In the genomic region with DNA sequence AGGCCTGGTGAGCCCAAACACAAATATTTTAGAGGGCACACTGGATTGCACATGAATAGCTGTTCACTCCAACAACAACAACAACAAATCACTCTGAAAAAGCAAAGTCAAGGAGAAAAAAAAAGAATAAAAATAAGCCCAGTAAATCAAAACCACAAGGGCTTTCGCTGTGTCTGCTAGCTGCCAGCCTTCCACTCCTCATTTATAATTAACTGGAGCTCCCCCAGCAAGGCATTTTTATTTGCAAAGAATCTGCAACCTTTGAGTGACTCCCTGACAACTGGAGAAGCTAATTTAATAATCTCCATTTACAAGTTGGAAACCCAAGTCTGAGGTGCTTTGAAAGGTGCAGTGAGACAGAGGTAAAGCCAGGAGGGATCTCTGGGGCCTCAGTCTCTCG, we compare ENCODE assay signal across 22 mouse cellular contexts.
DNase-seq lines count a peak whose midpoint lies in the region; ATAC-seq lines count a peak whose summit lies in the region.
"Had no signal": no experiment of that assay in that cellular context is flagged by ENCODE, and none has a peak within 500 bp of the region (broad histone marks: within the 10 kb centered on the region; RNA-seq: fewer than 3 reads in every experiment).

No protein-coding gene starts in this region.

- H3K9me3 ChIP-seq in hindbrain, embryonic 14.5 days (ENCODE audit: control insufficient read depth, low read length): no peaks in the 10 kb centered on the region
- H3K9me3 ChIP-seq in hindbrain, embryonic 11.5 days (ENCODE audit: control insufficient read depth, low read length): no peaks in the 10 kb centered on the region
- no peaks in the 10 kb centered on the region for H3K9me3 ChIP-seq in hindbrain, embryonic 15.5 days
- H3K9me3 ChIP-seq in midbrain, embryonic 16.5 days (replicated peaks; ENCODE audit: control insufficient read depth, low read length, poor library complexity, severe bottlenecking): no peaks in the 10 kb centered on the region
- H3K9me3 ChIP-seq: heart, embryonic 15.5 days; intestine, embryonic 15.5 days; liver, embryonic 15.5 days had no signal

- peaks cover 35% of the 10 kb centered on the region for H3K4me1 ChIP-seq in hindbrain, embryonic 14.5 days (replicated peaks; ENCODE audit: control insufficient read depth, insufficient read depth, low read length)
- H3K4me1 ChIP-seq in hindbrain, embryonic 11.5 days (replicated peaks; ENCODE audit: control insufficient read depth, insufficient read depth, low read length): no peaks in the 10 kb centered on the region; the same call in 1 of the 2 replicates
- peaks cover 67% of the 10 kb centered on the region for H3K4me1 ChIP-seq in hindbrain, embryonic 15.5 days (replicated peaks)
- peaks cover 32% of the 10 kb centered on the region for H3K4me1 ChIP-seq in midbrain, embryonic 16.5 days (ENCODE audit: control insufficient read depth, insufficient read depth, low read length)

- 0 out of 2 replicates have a peak overlapping the region, but pooled peaks have one; percentile 7 for H3K9ac ChIP-seq in hindbrain, embryonic 14.5 days
- no peak overlapping the region for H3K9ac ChIP-seq in hindbrain, embryonic 11.5 days (ENCODE audit: low read depth, low read length)
- no peak overlapping the region for H3K9ac ChIP-seq in hindbrain, embryonic 15.5 days
- H3K9ac ChIP-seq in midbrain, embryonic 16.5 days (ENCODE audit: low read depth, low read length): no peak overlapping the region
- H3K9ac ChIP-seq: heart, embryonic 15.5 days; intestine, embryonic 15.5 days; liver, embryonic 15.5 days had no signal

- no peak overlapping the region for H3K4me3 ChIP-seq in hindbrain, embryonic 14.5 days (replicated peaks; ENCODE audit: low read length)
- H3K4me3 ChIP-seq in hindbrain, embryonic 11.5 days (ENCODE audit: low read depth, low read length): no peak overlapping the region
- no peak overlapping the region for H3K4me3 ChIP-seq in hindbrain, embryonic 15.5 days
- H3K4me3 ChIP-seq in midbrain, embryonic 16.5 days (ENCODE audit: low read depth, low read length): no peak overlapping the region
- H3K4me3 ChIP-seq: heart, embryonic 15.5 days; intestine, embryonic 15.5 days; liver, embryonic 15.5 days had no signal

- no peaks in the 10 kb centered on the region for H3K36me3 ChIP-seq in hindbrain, embryonic 14.5 days (replicated peaks; ENCODE audit: control insufficient read depth, insufficient read depth)
- no peaks in the 10 kb centered on the region for H3K36me3 ChIP-seq in hindbrain, embryonic 11.5 days (ENCODE audit: control insufficient read depth, insufficient read depth, low read length)
- no peaks in the 10 kb centered on the region for H3K36me3 ChIP-seq in hindbrain, embryonic 15.5 days
- no peaks in the 10 kb centered on the region for H3K36me3 ChIP-seq in midbrain, embryonic 16.5 days (ENCODE audit: control insufficient read depth, insufficient read depth, low read length)
- H3K36me3 ChIP-seq: heart, embryonic 15.5 days; intestine, embryonic 15.5 days; liver, embryonic 15.5 days had no signal

- 48% methylated on average over 2 of the region's 2 CpGs for WGBS in hindbrain, embryonic 14.5 days
- WGBS in hindbrain, embryonic 11.5 days: 78% methylated on average over 2 of the region's 2 CpGs
- 51% methylated on average over 2 of the region's 2 CpGs for WGBS in hindbrain, embryonic 15.5 days
- WGBS in midbrain, embryonic 16.5 days: 49% methylated on average over 2 of the region's 2 CpGs

- no peak for DNase-seq in hindbrain, embryonic 14.5 days (ENCODE audit: low spot score)
- no peak for DNase-seq in hindbrain, embryonic 11.5 days (ENCODE audit: low spot score)
- DNase-seq in NIH3T3 (ENCODE audit: low read depth): peak; percentile 49
- no peak for DNase-seq in adrenal gland, adult 8-10 months
- no peak for DNase-seq in adrenal gland, adult 2 months
- DNase-seq: adrenal gland, postnatal 10 days; cerebellum, adult 8-10 months; cerebellum, postnatal 36 days; heart, postnatal 36 days; kidney, adult 9 months; kidney, postnatal 14 days; liver; right cerebral cortex, postnatal 14 days had no signal

- peak overlapping the region; percentile 57 for H3K27ac ChIP-seq in hindbrain, embryonic 14.5 days
- no peak overlapping the region for H3K27ac ChIP-seq in hindbrain, embryonic 11.5 days (ENCODE audit: low read depth, low read length)
- H3K27ac ChIP-seq in hindbrain, embryonic 15.5 days (replicated peaks): peak overlapping the region; percentile 38
- H3K27ac ChIP-seq in midbrain, embryonic 16.5 days (ENCODE audit: low read length): peak overlapping the region; percentile 74
- H3K27ac ChIP-seq: heart, embryonic 15.5 days; intestine, embryonic 15.5 days; liver, embryonic 15.5 days; macrophage; stomach, postnatal 0 days had no signal

- ATAC-seq in hindbrain, embryonic 14.5 days (ENCODE audit: low FRiP score): no peak
- no peak for ATAC-seq in hindbrain, embryonic 11.5 days (ENCODE audit: low FRiP score)
- no peak for ATAC-seq in hindbrain, embryonic 15.5 days (ENCODE audit: low FRiP score, low read depth)
- ATAC-seq in midbrain, embryonic 16.5 days: no peak
- ATAC-seq: forebrain, embryonic 14.5 days; intestine, embryonic 15.5 days; Patski had no signal

- H3K4me2 ChIP-seq in hindbrain, embryonic 14.5 days (replicated peaks): no peak overlapping the region
- no peak overlapping the region for H3K4me2 ChIP-seq in hindbrain, embryonic 11.5 days (replicated peaks; ENCODE audit: low read depth, low read length)
- H3K4me2 ChIP-seq in hindbrain, embryonic 15.5 days: no peak overlapping the region
- no peak overlapping the region for H3K4me2 ChIP-seq in midbrain, embryonic 16.5 days (ENCODE audit: low read length)
- H3K4me2 ChIP-seq: heart, embryonic 15.5 days; intestine, embryonic 15.5 days; liver, embryonic 15.5 days had no signal

- no peaks in the 10 kb centered on the region for H3K27me3 ChIP-seq in hindbrain, embryonic 14.5 days (ENCODE audit: control insufficient read depth, insufficient read depth, low read length)
- H3K27me3 ChIP-seq in hindbrain, embryonic 11.5 days (ENCODE audit: control insufficient read depth, insufficient read depth, low read length): no peaks in the 10 kb centered on the region
- no peaks in the 10 kb centered on the region for H3K27me3 ChIP-seq in hindbrain, embryonic 15.5 days
- H3K27me3 ChIP-seq in midbrain, embryonic 16.5 days (ENCODE audit: control insufficient read depth, insufficient read depth, low read depth, low read length): no peaks in the 10 kb centered on the region
- H3K27me3 ChIP-seq: heart, embryonic 15.5 days; intestine, embryonic 15.5 days; liver, embryonic 15.5 days; Patski had no signal
